Mouse (Mus musculus): ENCODE measurements around the gene Mark3.

DNA sequence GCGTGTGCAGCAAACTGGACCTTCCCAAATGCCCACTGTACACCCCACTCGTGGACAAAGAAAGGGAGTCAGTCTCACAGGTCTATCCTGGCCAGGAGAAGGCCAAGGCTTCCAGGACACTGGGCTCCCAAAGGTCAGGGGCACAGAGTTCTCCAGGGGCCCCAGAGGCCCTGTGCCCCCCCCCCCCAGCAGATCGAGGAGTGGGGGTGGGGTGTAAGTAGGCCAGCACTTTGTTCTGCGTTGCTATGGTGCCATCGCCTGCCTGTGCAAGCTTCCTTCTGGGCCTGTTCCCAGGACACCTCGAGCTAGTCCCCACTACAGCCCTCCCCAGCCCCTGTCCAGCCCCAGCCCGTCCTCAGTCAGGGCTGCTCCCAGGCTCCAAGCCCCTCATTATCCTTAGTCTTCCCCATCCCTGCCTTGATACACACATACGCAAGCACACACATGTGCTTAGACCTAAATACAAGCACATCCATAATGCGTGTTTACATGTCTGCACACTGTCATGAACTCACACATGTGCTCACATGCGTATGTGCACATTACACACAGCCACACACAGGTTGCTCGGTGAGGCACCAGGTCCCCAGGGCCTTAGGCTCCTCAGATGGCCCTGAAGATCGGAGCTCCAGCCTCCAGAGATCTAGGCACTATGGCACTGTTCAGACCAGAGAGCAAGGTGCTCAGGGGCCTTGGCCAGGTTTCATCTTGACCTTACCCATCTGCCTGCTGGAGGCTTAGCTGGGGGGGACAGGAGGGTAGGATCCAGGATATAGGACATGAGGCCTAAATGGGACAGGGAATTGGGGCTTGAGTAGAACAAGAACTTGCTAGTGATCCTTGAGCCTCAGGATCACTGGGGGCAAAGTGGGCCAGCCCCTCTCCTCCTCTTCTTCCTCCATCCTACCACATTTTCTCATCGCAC is 120.8 kb downstream of the Mark3 start:
- TF ChIP-seq POLR2A (IDR thresholded peaks at IDR 0.05; ENCODE audit: low read depth, low read length) (no peak), CTCF (IDR thresholded peaks at IDR 0.05; ENCODE audit: borderline replicate concordance, insufficient read depth, low read length) (no peak)

All from embryonic fibroblast, embryonic 13.5 days (primary cell).